Mouse (Mus musculus): ENCODE results near the gene Csnk1e. TPM values are rescaled to one million over a fixed set of nuclear protein-coding genes. Genes with fewer than 3 reads are reported as not detected.

The Csnk1e gene
- polyA plus RNA-seq, 1 experiment from 2014 or later, result 148 TPM

GRCm38 (mm10) chr15:79442257-79442611 lies 13.1 kb downstream of the Csnk1e start:
- H3K4me1 ChIP-seq, result peaks cover 43% of the 10 kb centered on the region
- WGBS, result 4% methylated on average over 6 of the region's 6 CpGs

GRCm38 (mm10) chr15:79441331-79442256 lies 13.8 kb downstream of the Csnk1e start:
- no peaks in the 10 kb centered on the region; the same call in 1 of the 2 replicates for H3K27me3 ChIP-seq
- peak overlapping the region; percentile 96 for H3K27ac ChIP-seq
- under 1% methylated on average over 91 of the region's 107 CpGs for WGBS
- H3K9ac ChIP-seq, result peak overlapping the region; percentile 99
- H3K36me3 ChIP-seq, result peaks cover 23% of the 10 kb centered on the region
- peak overlapping the region; percentile 89 for H3K4me3 ChIP-seq
- peak; percentile 64 for ATAC-seq (ENCODE audit: insufficient number of reproducible peaks, insufficient read depth, low FRiP score, low TSS enrichment)
- peaks cover 48% of the 10 kb centered on the region for H3K4me1 ChIP-seq
- no peaks in the 10 kb centered on the region for H3K9me3 ChIP-seq
- peak overlapping the region; percentile 95 for H3K4me2 ChIP-seq (replicated peaks)

More at GRCm38 (mm10) chr15:79442257-79442611, 13.1 kb downstream of the Csnk1e start:
- Histone ChIP-seq H3K27me3 (no peaks in the 10 kb centered on the region; the same call in 1 of the 2 replicates), H3K9ac (peak overlapping the region; percentile 99), H3K4me3 (peak overlapping the region; percentile 89), H3K36me3 (peaks cover 17% of the 10 kb centered on the region), H3K4me2 (replicated peaks) (peak overlapping the region; percentile 95), H3K9me3 (no peaks in the 10 kb centered on the region), H3K27ac (peak overlapping the region; percentile 96)
- no peak for ATAC-seq (ENCODE audit: insufficient number of reproducible peaks, insufficient read depth, low FRiP score, low TSS enrichment)

GRCm38 (mm10) chr15:79440651-79441330 lies 14.6 kb downstream of the Csnk1e start:
- Histone ChIP-seq H3K36me3 (peaks cover 31% of the 10 kb centered on the region), H3K27me3 (no peaks in the 10 kb centered on the region; the same call in 1 of the 2 replicates), H3K9me3 (no peaks in the 10 kb centered on the region), H3K4me2 (replicated peaks) (peak overlapping the region; percentile 95), H3K9ac (peak overlapping the region; percentile 99), H3K27ac (peak overlapping the region; percentile 96), H3K4me3 (peak overlapping the region; percentile 89), H3K4me1 (peaks cover 48% of the 10 kb centered on the region)
- 17% methylated on average over 11 of the region's 11 CpGs for WGBS
- ATAC-seq (ENCODE audit: insufficient number of reproducible peaks, insufficient read depth, low FRiP score, low TSS enrichment), result no peak

- peak overlapping the region; percentile 89 for H3K4me3 ChIP-seq
- no peak for ATAC-seq (ENCODE audit: insufficient number of reproducible peaks, insufficient read depth, low FRiP score, low TSS enrichment)
- peak overlapping the region; percentile 95 for H3K4me2 ChIP-seq (replicated peaks)
- peak overlapping the region; percentile 99 for H3K9ac ChIP-seq
- H3K9me3 ChIP-seq, result no peaks in the 10 kb centered on the region
- H3K27ac ChIP-seq, result 0 out of 2 replicates have a peak overlapping the region, but pooled peaks have one; percentile 36
- H3K36me3 ChIP-seq, result peaks cover 37% of the 10 kb centered on the region
- WGBS, result 78% methylated on average over 4 of the region's 4 CpGs
- H3K27me3 ChIP-seq, result no peaks in the 10 kb centered on the region; the same call in 1 of the 2 replicates
- peaks cover 48% of the 10 kb centered on the region for H3K4me1 ChIP-seq
Observed at GRCm38 (mm10) chr15:79440223-79440622, 15.1 kb downstream of the Csnk1e start.

GRCm38 (mm10) chr15:79439386-79439785 lies 16.0 kb downstream of the Csnk1e start:
- H3K9me3 ChIP-seq, result no peaks in the 10 kb centered on the region
- WGBS, result 76% methylated on average over 4 of the region's 4 CpGs
- H3K27me3 ChIP-seq, result no peaks in the 10 kb centered on the region; the same call in 1 of the 2 replicates
- peak overlapping the region; percentile 31; the same call in 1 of the 2 replicates for H3K9ac ChIP-seq
- peaks cover 45% of the 10 kb centered on the region for H3K36me3 ChIP-seq
- no peak for ATAC-seq (ENCODE audit: insufficient number of reproducible peaks, insufficient read depth, low FRiP score, low TSS enrichment)
- peaks cover 48% of the 10 kb centered on the region for H3K4me1 ChIP-seq
- H3K4me2 ChIP-seq (replicated peaks), result peak overlapping the region; percentile 95
- no peak overlapping the region for H3K4me3 ChIP-seq
- H3K27ac ChIP-seq, result no peak overlapping the region

GRCm38 (mm10) chr15:79438816-79439215 lies 16.6 kb downstream of the Csnk1e start:
- Histone ChIP-seq H3K27me3 (no peaks in the 10 kb centered on the region; the same call in 1 of the 2 replicates), H3K9ac (peak overlapping the region; percentile 31; the same call in 1 of the 2 replicates), H3K4me3 (no peak overlapping the region), H3K4me1 (peaks cover 48% of the 10 kb centered on the region), H3K4me2 (replicated peaks) (peak overlapping the region; percentile 5; the same call in 1 of the 2 replicates), H3K27ac (no peak overlapping the region), H3K36me3 (peaks cover 51% of the 10 kb centered on the region), H3K9me3 (no peaks in the 10 kb centered on the region)
- ATAC-seq (ENCODE audit: insufficient number of reproducible peaks, insufficient read depth, low FRiP score, low TSS enrichment), result no peak
- WGBS, result 72% methylated on average over 8 of the region's 8 CpGs

- H3K4me3 ChIP-seq, result no peak overlapping the region
- peaks cover 48% of the 10 kb centered on the region for H3K4me1 ChIP-seq
- ATAC-seq (ENCODE audit: insufficient number of reproducible peaks, insufficient read depth, low FRiP score, low TSS enrichment), result no peak
- peak overlapping the region; percentile 31; the same call in 1 of the 2 replicates for H3K9ac ChIP-seq
- H3K9me3 ChIP-seq, result no peaks in the 10 kb centered on the region
- H3K27me3 ChIP-seq, result no peaks in the 10 kb centered on the region; the same call in 1 of the 2 replicates
- peaks cover 55% of the 10 kb centered on the region for H3K36me3 ChIP-seq
- H3K27ac ChIP-seq, result no peak overlapping the region
- 74% methylated on average over 6 of the region's 6 CpGs for WGBS
- peak overlapping the region; percentile 5; the same call in 1 of the 2 replicates for H3K4me2 ChIP-seq (replicated peaks)
Observed at GRCm38 (mm10) chr15:79438209-79438810, 17.1 kb downstream of the Csnk1e start.

- H3K4me2 ChIP-seq (replicated peaks), result no peak overlapping the region
- H3K9me3 ChIP-seq, result no peaks in the 10 kb centered on the region
- H3K4me1 ChIP-seq, result peaks cover 48% of the 10 kb centered on the region
- ATAC-seq (ENCODE audit: insufficient number of reproducible peaks, insufficient read depth, low FRiP score, low TSS enrichment), result no peak
- no peak overlapping the region for H3K4me3 ChIP-seq
- H3K9ac ChIP-seq, result no peak overlapping the region
- 89% methylated on average over 12 of the region's 12 CpGs for WGBS
- no peak overlapping the region for H3K27ac ChIP-seq
- no peaks in the 10 kb centered on the region for H3K27me3 ChIP-seq
- peaks cover 61% of the 10 kb centered on the region for H3K36me3 ChIP-seq
Observed at GRCm38 (mm10) chr15:79437541-79438208, 17.7 kb downstream of the Csnk1e start.

GRCm38 (mm10) chr15:79436481-79436921 lies 18.9 kb downstream of the Csnk1e start:
- no peaks in the 10 kb centered on the region for H3K27me3 ChIP-seq

GRCm38 (mm10) chr15:79435191-79435671 lies 20.1 kb downstream of the Csnk1e start:
- Histone ChIP-seq H3K36me3 (peaks cover 85% of the 10 kb centered on the region), H3K4me3 (no peak overlapping the region), H3K9ac (no peak overlapping the region), H3K27me3 (no peaks in the 10 kb centered on the region), H3K27ac (no peak overlapping the region), H3K9me3 (no peaks in the 10 kb centered on the region), H3K4me1 (peaks cover 34% of the 10 kb centered on the region), H3K4me2 (replicated peaks) (no peak overlapping the region)
- ATAC-seq (ENCODE audit: insufficient number of reproducible peaks, insufficient read depth, low FRiP score, low TSS enrichment), result no peak
- 73% methylated on average over 7 of the region's 7 CpGs for WGBS

More at GRCm38 (mm10) chr15:79436481-79436921, 18.9 kb downstream of the Csnk1e start:
- Histone ChIP-seq H3K9me3 (no peaks in the 10 kb centered on the region), H3K36me3 (peaks cover 72% of the 10 kb centered on the region), H3K27ac (no peak overlapping the region), H3K9ac (peak overlapping the region; percentile 7; the same call in 1 of the 2 replicates), H3K4me2 (replicated peaks) (no peak overlapping the region), H3K4me1 (peaks cover 41% of the 10 kb centered on the region), H3K4me3 (no peak overlapping the region)
- 61% methylated on average over 7 of the region's 7 CpGs for WGBS
- no peak for ATAC-seq (ENCODE audit: insufficient number of reproducible peaks, insufficient read depth, low FRiP score, low TSS enrichment)
